Mouse (Mus musculus) liver, embryonic 18 days (tissue): Measurements from ENCODE around the gene Tgfa. TPM values are rescaled to one million over a fixed set of nuclear protein-coding genes. Genes with fewer than 3 reads are reported as not detected.

Experiments used
- polyA plus RNA-seq: library from polyadenylated mRNA; depleted of rRNA; stranded (reverse); fragments of >200 nt; gene quantifications from 2 replicates; pipeline ENCODE4 v1.2.3, GENCODE M21; 2012; rRNA removed

The Tgfa gene
- polyA plus RNA-seq: 2.4 and 2.7 TPM in 2 replicates

DNA sequence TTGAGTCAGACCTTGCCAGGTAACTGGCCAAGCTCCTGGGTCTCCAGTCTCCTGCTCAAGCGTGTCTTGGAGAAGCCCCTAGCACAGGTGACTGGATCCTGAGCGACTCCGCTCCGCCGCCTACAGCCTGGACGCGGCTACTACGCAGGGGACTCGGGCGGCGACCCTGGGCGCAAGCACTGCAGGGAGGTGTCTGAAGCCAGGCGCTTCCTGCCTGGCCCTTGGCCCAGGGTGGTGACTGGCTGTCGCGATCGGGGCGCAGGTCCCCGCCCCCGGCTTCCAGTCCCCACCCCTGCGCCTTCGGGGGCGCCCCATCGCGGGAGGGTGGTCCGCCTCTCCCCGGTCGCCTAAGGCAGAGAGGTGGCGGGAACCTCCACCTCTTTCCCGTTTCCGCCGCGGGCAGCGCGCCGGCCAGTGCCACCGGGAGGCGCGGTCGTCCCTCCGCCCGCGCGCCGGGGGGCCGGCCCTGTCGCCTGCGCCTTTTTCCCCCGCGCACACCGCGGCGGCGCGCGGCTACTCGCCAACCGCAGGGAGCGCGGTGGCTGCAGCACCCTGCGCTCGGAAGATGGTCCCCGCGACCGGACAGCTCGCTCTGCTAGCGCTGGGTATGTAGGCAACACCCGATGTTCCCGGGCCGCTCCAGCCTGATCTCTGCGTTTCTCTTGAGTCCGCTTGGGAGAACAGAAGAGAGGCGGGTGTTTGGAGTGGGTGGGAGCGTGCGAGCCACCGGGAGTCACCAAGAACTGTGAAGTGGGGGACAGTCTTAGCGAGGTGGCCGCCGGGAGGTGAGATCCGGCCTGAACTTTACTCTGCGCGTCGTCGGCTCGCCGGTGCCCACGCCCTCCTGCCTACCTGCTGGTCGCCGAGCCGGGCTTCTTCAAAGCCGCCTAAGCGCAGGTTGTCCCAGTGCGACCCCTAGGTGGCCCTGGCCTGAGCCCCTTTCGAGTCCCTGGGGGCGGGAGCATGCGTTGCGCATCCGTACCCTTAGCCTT lies at the start of gene Tgfa:
TSS of gene Tgfa (plus strand) at position 283 of the 992 bp plus-strand sequence.

Other genes starting within 250 kb of the Tgfa start
- 19.2 and 20.3 TPM in 2 replicates for gene Dusp11, start 233.6 kb upstream of the Tgfa start, polyA plus RNA-seq
- not detected in 2 replicates for gene Figla, start 179.1 kb upstream of the Tgfa start, polyA plus RNA-seq
- gene Add2, start 166.5 kb upstream of the Tgfa start, polyA plus RNA-seq: 32.1 and 33.2 TPM in 2 replicates
- gene Fam136a, start 170.4 kb downstream of the Tgfa start, polyA plus RNA-seq: 37.1 and 39.3 TPM in 2 replicates
- gene Snrpg, start 176.1 kb downstream of the Tgfa start, polyA plus RNA-seq: 70.2 and 75.9 TPM in 2 replicates
- 72.7 and 72.9 TPM in 2 replicates for gene Pcyox1, start 201.9 kb downstream of the Tgfa start, polyA plus RNA-seq
- gene Tia1, start 209.0 kb downstream of the Tgfa start, polyA plus RNA-seq: 14.4 and 16.3 TPM in 2 replicates
- gene Gm44790, start 231.4 kb downstream of the Tgfa start, polyA plus RNA-seq: 0.17 TPM in 1 of 2 replicates, not detected in the other
- gene C87436, start 243.2 kb downstream of the Tgfa start, polyA plus RNA-seq: 6.4 and 7.0 TPM in 2 replicates